Mouse (Mus musculus) thymus, postnatal 10 days (tissue): Measurements from ENCODE around the gene Otx2.
"Not testable (repeated sequence)": the region's sequence is repeated elsewhere in the genome, so short reads cannot be mapped to it uniquely, and the experiment has no call there.

Source experiments
- DNase-seq, 2 experiments: peaks; one replicate each; pipeline ENCODE4 v3.0.0; 2021; ENCODE audit warnings: low spot score in 2 of 2

Otx2 gene

DNA sequence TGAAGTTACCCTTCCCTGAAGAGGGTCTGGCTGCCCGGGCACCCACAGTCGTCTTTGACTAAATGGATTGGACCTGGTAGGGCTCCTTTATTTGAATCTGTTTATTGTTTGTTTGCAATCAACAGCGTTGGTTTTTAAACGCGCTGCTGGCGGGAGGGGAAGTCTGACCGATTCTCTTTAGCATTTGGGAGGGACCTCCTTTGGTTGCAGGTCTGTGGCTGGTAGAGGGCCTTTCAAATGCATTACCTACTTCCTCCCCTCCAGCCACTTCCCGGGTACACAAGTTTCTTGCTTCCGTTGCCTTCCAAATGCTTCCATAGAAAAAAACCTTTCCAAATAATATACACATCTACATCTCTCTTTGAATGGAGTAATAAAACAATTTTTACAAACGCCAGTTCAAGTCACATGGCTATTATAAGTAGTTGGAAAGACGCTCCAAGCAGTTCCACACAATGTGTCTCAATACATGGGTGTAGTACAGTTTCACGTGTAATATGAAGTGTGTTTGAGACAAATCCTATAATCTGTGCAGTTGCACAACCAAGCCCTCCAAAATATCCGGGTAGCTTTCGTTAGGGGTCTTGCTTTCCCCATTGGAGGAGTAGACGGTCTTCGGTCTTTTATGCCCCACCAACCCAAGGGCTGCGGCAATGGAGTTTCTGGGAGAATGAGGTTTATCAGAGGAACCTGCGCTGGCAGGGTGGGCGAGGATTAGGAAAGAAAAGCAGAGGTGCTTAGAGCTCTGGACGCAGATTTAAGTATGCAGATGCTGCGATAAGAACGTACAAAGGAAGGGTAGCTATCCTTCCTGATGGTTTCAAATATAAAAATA lies 19.7 kb downstream of the Otx2 start:
- no peak for DNase-seq

DNA sequence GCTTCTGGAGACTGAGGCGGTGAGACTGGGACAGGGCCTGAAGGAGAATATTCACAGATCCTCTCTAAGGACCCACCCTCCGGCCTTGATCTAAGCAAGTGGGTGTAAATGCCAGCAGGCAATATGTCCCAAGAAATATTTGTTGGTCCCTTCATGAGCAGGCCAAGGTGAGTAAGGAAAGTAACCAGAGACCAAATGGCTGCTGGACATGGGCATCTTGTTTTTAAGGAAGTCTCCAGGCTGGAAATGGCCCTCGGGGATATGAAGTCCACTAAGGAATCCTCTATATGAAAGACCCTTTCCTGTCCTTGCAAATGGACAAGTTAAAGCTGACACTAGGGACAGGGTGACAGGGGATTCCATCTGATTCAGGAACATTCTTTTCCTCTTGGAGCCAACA lies 20.5 kb downstream of the Otx2 start:
- no peak for DNase-seq

DNA sequence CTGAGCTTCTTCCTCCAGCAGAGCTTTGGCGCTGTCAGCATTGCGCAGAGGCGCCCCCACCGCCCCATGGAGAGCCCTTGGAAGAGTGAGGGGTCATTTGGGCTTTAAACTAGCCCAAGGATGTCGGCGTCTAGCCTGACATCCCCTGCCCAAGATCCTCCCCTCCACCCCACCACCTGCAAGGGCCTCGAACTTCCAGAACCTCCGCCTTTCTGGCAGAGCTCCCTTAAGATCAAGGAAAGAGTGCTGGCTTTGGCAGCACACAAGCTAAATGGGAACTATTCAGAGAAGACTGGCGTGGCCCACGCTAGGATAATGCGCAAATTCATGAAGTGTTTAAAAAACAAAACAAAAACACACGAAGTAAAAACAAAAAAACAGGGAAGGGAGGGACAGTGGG lies 21.4 kb downstream of the Otx2 start:
- no peak for DNase-seq

DNA sequence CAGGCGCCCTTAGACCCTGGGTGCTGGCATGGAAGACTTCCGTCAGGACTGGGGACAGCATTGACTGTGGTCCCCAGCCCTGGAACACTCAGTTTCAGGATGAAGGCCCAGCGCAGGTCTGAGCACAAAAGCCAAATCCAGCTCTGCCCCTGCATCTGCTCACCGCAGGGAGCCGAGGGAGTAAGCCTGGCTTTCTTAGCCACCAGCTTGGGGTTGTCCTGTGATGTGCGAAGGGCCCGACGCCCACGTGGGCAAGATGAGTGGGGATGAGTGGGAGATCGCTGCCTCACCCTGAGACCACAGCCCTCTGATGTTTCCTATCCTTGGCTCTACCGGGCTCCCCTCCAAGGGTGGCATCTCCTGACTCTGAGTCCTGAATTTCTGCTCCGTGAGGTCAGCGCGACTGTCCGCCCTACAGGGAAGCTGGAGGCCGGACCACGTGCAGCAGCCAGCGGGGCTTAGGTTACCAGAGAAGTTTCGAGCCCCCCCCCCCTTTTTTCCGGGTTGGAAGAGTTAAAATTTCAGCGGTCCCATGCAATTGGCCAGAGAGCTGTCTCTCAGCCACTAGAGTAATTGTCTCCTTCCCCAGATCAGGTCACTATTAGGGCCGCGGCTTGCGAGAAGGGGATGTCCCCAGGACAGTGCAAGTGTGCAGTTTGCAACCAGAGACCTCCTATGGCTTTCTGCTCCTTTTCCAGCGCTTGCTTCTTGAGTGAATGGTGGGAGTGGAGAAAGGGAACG lies 22.0 kb downstream of the Otx2 start:
- no peak for DNase-seq

- DNase-seq, result no peak
Observed at GRCm38 (mm10) chr14:48641462-48642395, 31.9 kb downstream of the Otx2 start.

- DNase-seq, result no peak
Observed at GRCm38 (mm10) chr14:48633141-48633540, 40.5 kb downstream of the Otx2 start.

GRCm38 (mm10) chr14:48632335-48632734 lies 41.3 kb downstream of the Otx2 start:
- DNase-seq, result no peak

- DNase-seq, result no peak
Observed at GRCm38 (mm10) chr14:48631486-48631885, 42.1 kb downstream of the Otx2 start.

DNA sequence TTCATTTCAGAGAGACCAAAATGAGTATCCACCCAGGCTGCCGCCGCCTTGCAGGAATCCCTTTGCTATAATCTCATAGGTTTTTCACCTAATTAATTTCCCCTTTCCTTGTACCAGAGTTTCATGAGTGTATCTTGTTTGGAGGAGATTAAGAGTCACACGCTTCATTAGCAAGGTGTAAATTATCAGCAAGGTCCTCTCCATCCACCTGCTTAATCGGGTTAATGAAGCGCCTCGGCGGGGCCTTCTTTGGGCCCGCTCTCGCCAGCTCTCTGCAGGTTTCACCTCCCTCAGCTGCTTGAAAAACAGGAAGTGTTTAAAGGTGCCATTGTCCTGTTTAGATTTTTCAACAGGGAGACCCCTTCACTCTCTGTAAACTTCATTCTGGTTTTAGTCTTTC lies 44.2 kb downstream of the Otx2 start:
- no peak for DNase-seq

DNA sequence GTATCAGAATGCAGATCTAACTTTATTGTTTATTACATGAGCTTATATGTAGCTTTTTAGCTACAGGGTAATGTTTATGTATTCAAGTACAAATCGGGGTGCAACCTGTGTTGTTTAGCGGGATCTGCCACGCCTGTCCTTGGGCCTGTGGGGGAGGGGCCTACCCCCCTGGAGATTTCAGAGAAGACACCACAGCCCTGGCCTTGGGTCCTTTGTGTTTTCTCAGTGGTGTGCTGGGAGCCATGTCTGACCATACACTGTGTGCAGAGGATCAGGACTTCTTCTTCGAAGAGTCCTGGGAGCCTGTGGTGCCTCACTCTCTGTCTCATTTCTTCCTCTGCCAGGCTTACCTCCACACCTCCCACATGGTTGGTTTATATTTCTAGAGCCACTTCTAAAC lies 47.3 kb downstream of the Otx2 start:
- no peak for DNase-seq

DNA sequence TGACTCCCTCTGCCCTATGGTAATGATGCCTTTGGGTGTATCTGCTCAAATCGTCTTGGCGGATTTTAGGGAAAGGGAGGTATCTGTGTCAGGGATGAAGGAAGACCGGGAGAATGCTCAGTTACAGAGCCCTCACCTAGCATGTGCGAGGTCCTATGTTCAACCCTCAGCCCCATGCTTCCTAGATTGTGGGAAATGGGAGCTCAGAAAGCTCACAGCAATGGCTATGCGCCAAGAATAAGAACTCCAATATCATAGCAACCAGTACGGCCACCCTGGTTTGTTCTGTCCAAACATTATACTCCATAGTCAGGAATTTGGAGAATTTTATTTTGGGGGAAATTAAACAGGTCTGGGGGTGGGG lies 48.3 kb downstream of the Otx2 start:
- no peak for DNase-seq

- DNase-seq, result no peak
Observed at GRCm38 (mm10) chr14:48624596-48625330, 48.9 kb downstream of the Otx2 start.

- DNase-seq, result not testable (repeated sequence)
Observed at GRCm38 (mm10) chr14:48622726-48623125, 50.9 kb downstream of the Otx2 start.

DNA sequence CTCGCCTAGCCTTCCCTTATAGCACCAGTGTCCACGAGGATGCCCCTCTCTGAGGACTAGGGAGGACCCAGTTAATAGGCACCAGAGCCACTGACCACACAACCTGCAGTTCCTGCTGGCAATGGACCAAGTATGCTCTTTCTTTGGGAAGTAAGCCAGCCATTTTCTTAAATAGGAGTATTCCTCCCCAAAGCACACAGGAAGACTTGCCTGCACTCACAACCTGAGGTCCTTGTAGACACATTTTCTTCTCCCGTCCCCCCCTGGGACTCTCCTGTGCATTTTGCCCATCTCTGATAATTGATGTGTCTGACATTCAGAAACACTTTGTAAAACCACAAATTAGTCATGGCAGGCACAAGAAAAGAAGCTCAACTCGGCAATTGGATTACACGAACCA lies 57.3 kb downstream of the Otx2 start:
- DNase-seq, result no peak

GRCm38 (mm10) chr14:48608641-48609310 lies 64.8 kb downstream of the Otx2 start:
- DNase-seq, result no peak
